Mouse (Mus musculus): Measurements from ENCODE around the gene Barhl2.

- TF ChIP-seq CHD2 (IDR thresholded peaks at IDR 0.05; ENCODE audit: low read length) (no peak), GATA1 (IDR thresholded peaks at IDR 0.05; ENCODE audit: low read depth, low read length) (no peak), HCFC1 (IDR thresholded peaks at IDR 0.05; ENCODE audit: low read depth, low read length) (no peak), POLR2A (IDR thresholded peaks at IDR 0.05; ENCODE audit: control insufficient read depth in 1 of 2, insufficient read depth in 1 of 2, low read depth in 1 of 2, low read length in 2 of 2, poor library complexity in 1 of 2) (no peak), ETS1 (IDR thresholded peaks at IDR 0.05; ENCODE audit: low read depth, low read length) (no peak), SMC3 (IDR thresholded peaks at IDR 0.05; ENCODE audit: low read depth, low read length) (no peak), POLR2AphosphoS5 (IDR thresholded peaks at IDR 0.05; ENCODE audit: borderline replicate concordance, low read depth, low read length) (no peak), EP300 (IDR thresholded peaks at IDR 0.05; ENCODE audit: low read depth in 1 of 2, low read length in 2 of 2) (no peak), RAD21 (IDR thresholded peaks at IDR 0.05; ENCODE audit: low read depth, low read length) (no peak), BHLHE40 (IDR thresholded peaks at IDR 0.05; ENCODE audit: borderline replicate concordance, low read depth, low read length) (no peak), ELF1 (IDR thresholded peaks at IDR 0.05; ENCODE audit: low read depth, low read length) (no peak), TCF12 (IDR thresholded peaks at IDR 0.05; ENCODE audit: low read depth, low read length) (no peak)
These were observed 3.4 kb downstream of the Barhl2 start for GRCm38 (mm10) chr5:106454411-106455105.

Measured in MEL (cell line).